Mouse (Mus musculus) lung, adult 10 weeks (tissue): Measurements from ENCODE around the gene Duoxa2. TPM values are rescaled to one million over a fixed set of nuclear protein-coding genes. Genes with fewer than 3 reads are reported as not detected.

Source experiments
- polyA plus RNA-seq: library from polyadenylated mRNA; stranded (reverse); fragments of 350-450 nt; fragmentation: Illumina TruSeq; extraction: RNeasy Lipid Tissue Mini Kit (QIAGEN cat#74804); gene quantifications from one replicate; pipeline ENCODE4 v1.2.3, GENCODE M21; 2014; ENCODE audit warnings: low read depth, low replicate concordance; ENCODE audit not compliant: insufficient read depth

Duoxa2 gene
- 0.14 TPM for polyA plus RNA-seq

DNA sequence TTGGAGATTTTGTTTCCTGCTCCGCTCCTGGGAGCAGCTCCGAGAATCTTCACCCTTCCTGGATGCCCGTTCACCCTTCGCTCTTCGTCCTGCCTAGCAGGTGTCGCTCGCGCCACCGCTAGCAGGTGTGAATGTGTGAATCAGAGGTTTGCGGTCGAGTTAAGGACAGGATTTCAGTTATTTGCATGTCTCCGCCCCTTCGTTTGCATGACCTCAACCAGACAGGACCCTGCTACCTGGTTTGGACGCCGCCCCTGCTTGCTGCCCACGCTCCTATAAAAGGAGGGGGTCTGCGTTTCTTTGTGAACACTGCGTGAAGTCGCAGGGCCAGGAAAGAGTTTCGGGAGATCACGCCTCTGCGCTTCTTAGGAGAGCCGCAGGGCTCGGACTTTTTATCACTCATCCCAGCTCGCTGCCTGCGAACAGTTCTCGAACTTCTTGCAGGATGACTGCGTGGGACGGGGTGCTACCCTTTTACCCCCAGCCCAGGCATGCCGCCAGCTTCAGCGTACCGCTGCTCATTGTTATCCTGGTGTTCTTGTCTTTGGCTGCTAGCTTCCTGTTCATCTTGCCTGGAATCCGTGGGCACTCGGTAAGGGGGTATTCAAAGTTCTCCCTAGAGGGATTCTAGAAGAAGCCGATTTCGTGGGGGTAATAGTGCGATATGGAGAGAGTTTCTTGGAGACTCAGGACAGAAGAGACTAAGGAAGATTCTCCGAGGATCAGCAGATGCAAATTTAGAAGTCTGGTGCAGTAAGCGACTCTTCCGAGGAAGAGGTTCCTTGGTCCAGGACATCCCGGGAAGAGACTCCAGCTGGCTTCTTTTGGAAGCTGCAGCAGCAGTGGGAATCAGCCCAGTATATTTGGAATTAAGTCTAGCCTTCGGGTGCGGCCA lies at the start of gene Duoxa2:
Gene Duoxa2, plus strand, starts transcription at position 305 of the 895 bp plus-strand sequence.

DNA sequence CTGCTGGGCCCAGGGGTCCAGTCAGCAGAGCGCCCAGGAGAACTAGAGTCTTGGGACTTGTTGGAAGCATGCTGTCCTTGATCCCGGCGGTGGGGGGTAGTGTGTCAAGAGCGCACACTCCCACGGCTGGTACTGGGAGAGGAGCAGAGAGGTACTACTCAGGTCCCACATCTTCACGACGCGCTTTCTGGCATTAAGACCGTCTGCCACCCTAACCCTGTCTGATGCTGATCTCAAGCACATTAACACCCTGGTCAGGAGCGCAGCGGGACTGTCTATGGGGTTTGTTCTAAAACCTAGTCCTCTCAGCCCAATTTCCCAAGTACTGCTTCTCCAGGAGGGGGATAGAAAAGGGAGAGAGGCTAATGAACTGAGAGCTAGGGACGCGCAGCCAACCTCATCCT lies 602 bp upstream of the Duoxa2 start, which contains the start of gene Duox2:
Gene Duox2, minus strand, starts transcription at position 354 of the 404 bp plus-strand sequence.

DNA sequence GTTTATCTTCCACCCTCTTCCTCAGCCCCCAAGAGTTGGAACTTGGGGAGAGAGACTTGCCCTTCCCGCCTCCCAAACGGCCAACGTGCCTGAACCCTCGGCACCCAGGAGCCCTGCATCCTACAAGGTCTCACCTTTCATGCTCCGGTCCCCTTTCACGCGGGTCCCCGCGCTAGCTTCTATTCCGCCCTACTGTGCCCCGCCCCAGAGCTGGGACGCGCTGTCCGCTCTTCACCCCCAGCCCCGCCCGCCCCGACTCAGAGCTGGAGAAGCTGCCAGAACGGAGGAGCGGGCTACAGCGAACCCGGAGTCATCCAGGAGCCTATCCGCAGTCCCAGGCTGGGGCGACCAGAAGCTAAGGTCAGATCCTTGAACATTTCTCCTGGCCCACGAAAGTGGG lies 14.8 kb downstream of the Duoxa2 start, which contains the start of gene Duoxa1:
Gene Duoxa1, minus strand, starts transcription at position 195 of the 400 bp plus-strand sequence.

DNA sequence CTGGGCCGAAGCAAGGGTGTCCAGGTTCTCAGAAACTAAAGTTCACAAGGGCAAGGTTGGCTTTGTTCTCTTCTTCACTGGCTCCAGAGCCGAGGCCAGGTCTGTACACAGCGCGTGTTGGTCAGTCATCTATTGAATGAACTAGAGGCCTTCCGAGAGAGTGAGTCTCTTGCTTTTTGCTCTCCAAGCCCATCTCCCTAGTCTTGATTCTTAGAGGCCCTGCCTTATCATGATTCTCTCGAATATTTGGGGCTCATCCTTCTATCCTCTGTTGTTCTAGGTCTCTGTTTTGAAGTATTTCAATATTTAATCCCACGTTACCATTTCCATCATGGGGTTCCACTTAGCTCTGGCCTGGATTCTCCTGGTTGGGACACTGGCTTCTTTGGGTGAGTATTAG lies 16.7 kb downstream of the Duoxa2 start, which contains the start of gene Duox1:
Gene Duox1, plus strand, starts transcription at position 301 of the 400 bp plus-strand sequence.

Other genes starting within 250 kb of the Duoxa2 start
- 3.9 TPM for gene Spg11, start 180.5 kb upstream of the Duoxa2 start, polyA plus RNA-seq
- 2,063 TPM for gene B2m, start 151.2 kb upstream of the Duoxa2 start, polyA plus RNA-seq
- 0.13 TPM for gene Trim69, start 138.2 kb upstream of the Duoxa2 start, polyA plus RNA-seq
- gene Patl2, start 112.7 kb upstream of the Duoxa2 start, polyA plus RNA-seq, result not detected
- not detected for gene Terb2, start 112.6 kb upstream of the Duoxa2 start, polyA plus RNA-seq
- gene Sord, start 64.2 kb upstream of the Duoxa2 start, polyA plus RNA-seq, result 34.0 TPM
- gene Duox2, start 451 bp upstream of the Duoxa2 start, polyA plus RNA-seq, result 0.13 TPM
- gene Duoxa1, start 14.8 kb downstream of the Duoxa2 start, polyA plus RNA-seq, result not detected
- gene Duox1, start 16.8 kb downstream of the Duoxa2 start, polyA plus RNA-seq, result not detected
- gene Shf, start 70.3 kb downstream of the Duoxa2 start, polyA plus RNA-seq, result 4.3 TPM
- 3.2 TPM for gene Slc28a2, start 127.6 kb downstream of the Duoxa2 start, polyA plus RNA-seq
- 0.29 TPM for gene Gm14085, start 186.0 kb downstream of the Duoxa2 start, polyA plus RNA-seq